In genomic region chr5:107869701-107870100, GRCm38 (mm10) we compare ENCODE assay signal across 13 mouse cellular contexts. TPM values are rescaled to one million over a fixed set of nuclear protein-coding genes. Genes with fewer than 3 reads are reported as not detected.
DNase-seq lines count a peak whose midpoint lies in the region; ATAC-seq and TF ChIP-seq lines count a peak whose summit lies in the region.
"Had no signal": no experiment of that assay in that cellular context is flagged by ENCODE, and none has a peak within 500 bp of the region (broad histone marks: within the 10 kb centered on the region; RNA-seq: fewer than 3 reads in every experiment).

No protein-coding gene starts in this region.

- H3ac ChIP-seq in myocyte (ENCODE audit: control insufficient read depth, insufficient read length) = no peak overlapping the region

- H3K4me1 ChIP-seq in heart, embryonic 14.5 days (ENCODE audit: control insufficient read depth in 2 of 2, insufficient read depth in 2 of 2, low read length in 2 of 2) = peaks cover 12 to 50% of the 10 kb centered on the region in 2 experiments
- H3K4me1 ChIP-seq in embryonic facial prominence, embryonic 10.5 days = peaks cover 17% of the 10 kb centered on the region

- H3K36me3 ChIP-seq in heart, embryonic 14.5 days (ENCODE audit: control insufficient read depth, insufficient read depth, low read length) = no peaks in the 10 kb centered on the region
- H3K36me3 ChIP-seq in embryonic facial prominence, embryonic 10.5 days (replicated peaks) = no peaks in the 10 kb centered on the region
- H3K36me3 ChIP-seq in myocyte (ENCODE audit: control insufficient read depth, insufficient read depth) = no peaks in the 10 kb centered on the region
- H3K36me3 ChIP-seq: embryonic facial prominence, embryonic 13.5 days; limb, embryonic 10.5 days had no signal

- no peak for DNase-seq in heart, postnatal 4 days
- peak; percentile 54 for DNase-seq in lung, postnatal 36 days
- no peak for DNase-seq in lung, postnatal 14 days
- no peak for DNase-seq in embryonic facial prominence, embryonic 10.5 days (ENCODE audit: low spot score)
- DNase-seq in left cerebral cortex, postnatal 10 days (ENCODE audit: extremely low spot score in 1 of 2, low spot score in 2 of 2) = no peak
- DNase-seq in gastrocnemius, postnatal 36 days = no peak

- no peak for ATAC-seq in heart, embryonic 14.5 days (ENCODE audit: insufficient number of reproducible peaks, insufficient read depth, low FRiP score, low read depth)

- H3K4me2 ChIP-seq in heart, embryonic 14.5 days (ENCODE audit: low read length) = peak overlapping the region; percentile 73
- peak overlapping the region; percentile 85 for H3K4me2 ChIP-seq in myocyte (ENCODE audit: low read depth)

- no peaks in the 10 kb centered on the region for H3K27me3 ChIP-seq in heart, embryonic 14.5 days (ENCODE audit: control insufficient read depth, insufficient read depth, low read length)
- H3K27me3 ChIP-seq in embryonic facial prominence, embryonic 10.5 days (replicated peaks; ENCODE audit: low read depth, poor library complexity, severe bottlenecking) = peaks cover 16% of the 10 kb centered on the region
- no peaks in the 10 kb centered on the region for H3K27me3 ChIP-seq in myocyte (ENCODE audit: control insufficient read depth, insufficient read depth, insufficient read length)

- no peaks in the 10 kb centered on the region for H3K9me3 ChIP-seq in heart, embryonic 14.5 days (ENCODE audit: control insufficient read depth, low read length)
- no peaks in the 10 kb centered on the region for H3K9me3 ChIP-seq in embryonic facial prominence, embryonic 10.5 days
- H3K9me3 ChIP-seq: embryonic facial prominence, embryonic 13.5 days; limb, embryonic 10.5 days had no signal

- WGBS in heart, embryonic 14.5 days = 63% methylated on average over 2 of the region's 2 CpGs
- 74% methylated on average over 2 of the region's 2 CpGs for WGBS in embryonic facial prominence, embryonic 10.5 days

- intact Hi-C loops in left cerebral cortex, postnatal 10 days (cut with DNase I) = no loop called here
- intact Hi-C loops in gastrocnemius, postnatal 36 days (cut with DNase I) = loop anchor here (2.0 kb wide), 1 partner anchor 141 kb away; no protein-coding TSS in a partner anchor

- TF ChIP-seq POLR2A in myocyte (IDR thresholded peaks at IDR 0.05; ENCODE audit: insufficient read length, low read depth) = no peak

- H3K9ac ChIP-seq in heart, embryonic 14.5 days (ENCODE audit: low read length) = no peak overlapping the region

- peaks cover 36% of the 10 kb centered on the region for H3K79me2 ChIP-seq in myocyte (ENCODE audit: control insufficient read depth, insufficient read depth)

- no peak overlapping the region for H3K27ac ChIP-seq in heart, embryonic 14.5 days (replicated peaks in 1 of 2; ENCODE audit: control insufficient read depth in 1 of 2, insufficient read depth in 1 of 2, low read depth in 2 of 2, low read length in 2 of 2)
- H3K27ac ChIP-seq in embryonic facial prominence, embryonic 10.5 days (replicated peaks) = no peak overlapping the region

- peak overlapping the region in 1 of 2 experiments; percentile 91; a peak in 1 of 4 replicates for H3K4me3 ChIP-seq in heart, embryonic 14.5 days (ENCODE audit: control insufficient read depth in 1 of 2, insufficient read depth in 1 of 2, low read depth in 1 of 2, low read length in 2 of 2)
- H3K4me3 ChIP-seq in embryonic facial prominence, embryonic 10.5 days = peak overlapping the region; percentile 78
- peak overlapping the region; percentile 28 for H3K4me3 ChIP-seq in myocyte

TF ChIP-seq in myocyte, 11 proteins besides CTCF, POLR2A, EP300 and RAD21:
- no peak for TF ChIP-seq TCF3 (IDR thresholded peaks at IDR 0.05; ENCODE audit: insufficient read length, low read depth)

RNA-seq across cellular contexts. Expression of gene Evi5, which starts 5.2 kb away (rescaled TPM):
- 45.9 and 50.2 TPM in 2 replicates for polyA plus RNA-seq in heart, embryonic 14.5 days (2014; fragmentation: Nextera tagmentation; extraction: Ambion mirVana)
- 10 to 100 TPM; 42.9 to 48.2 TPM for total RNA-seq in heart, postnatal 4 days (2021)
- 55.7 and 56.5 TPM in 2 replicates for polyA plus RNA-seq in embryonic facial prominence, embryonic 10.5 days (2016; fragmentation: Nextera tagmentation; extraction: Ambion mirVana)
- 8.4 TPM for polyA plus RNA-seq in myocyte (2012; fragmentation: generic; extraction: Trizol)
- total RNA-seq in left cerebral cortex, postnatal 10 days (2021) = 10 to 100 TPM; 67.0 to 72.2 TPM
- 10 to 100 TPM; 14.1 to 14.3 TPM for total RNA-seq in gastrocnemius, postnatal 36 days (2021)

RNA-seq across cellular contexts. Expression of gene Rpl5, which starts 30.6 kb away (rescaled TPM):
- polyA plus RNA-seq in heart, embryonic 14.5 days (2014; fragmentation: Nextera tagmentation; extraction: Ambion mirVana) = 44.9 and 47.3 TPM in 2 replicates
- 10 to 100 TPM; 65.4 to 65.5 TPM for total RNA-seq in heart, postnatal 4 days (2021)
- polyA plus RNA-seq in embryonic facial prominence, embryonic 10.5 days (2016; fragmentation: Nextera tagmentation; extraction: Ambion mirVana) = 91.7 and 99.4 TPM in 2 replicates
- 207 TPM for polyA plus RNA-seq in myocyte (2012; fragmentation: generic; extraction: Trizol)
- total RNA-seq in left cerebral cortex, postnatal 10 days (2021) = 100 to 1,000 TPM; 109 to 116 TPM
- 10 to 100 TPM; 28.8 to 36.7 TPM for total RNA-seq in gastrocnemius, postnatal 36 days (2021)

RNA-seq across cellular contexts. Expression of gene Ube2d2b, which starts 39.8 kb away (rescaled TPM):
- polyA plus RNA-seq in heart, embryonic 14.5 days (2014; fragmentation: Nextera tagmentation; extraction: Ambion mirVana) = 0.35 and 0.42 TPM in 2 replicates
- total RNA-seq in heart, postnatal 4 days (2021) = not detected
- polyA plus RNA-seq in embryonic facial prominence, embryonic 10.5 days (2016; fragmentation: Nextera tagmentation; extraction: Ambion mirVana) = 0.29 and 0.42 TPM in 2 replicates
- polyA plus RNA-seq in myocyte (2012; fragmentation: generic; extraction: Trizol) = 0.02 TPM
- total RNA-seq in left cerebral cortex, postnatal 10 days (2021) = not detected
- total RNA-seq in gastrocnemius, postnatal 36 days (2021) = not detected
- total RNA-seq: heart, postnatal 10 days; neutrophil, adult 5-6 weeks had no signal
- polyA plus RNA-seq: stomach, postnatal 0 days had no signal
